Mouse (Mus musculus): Measurements from ENCODE around the gene Dusp22. TPM values are rescaled to one million over a fixed set of nuclear protein-coding genes. Genes with fewer than 3 reads are reported as not detected.

The Dusp22 gene
- polyA plus RNA-seq, 2 experiments from 2014 or later: 4.5 to 5.0 TPM

DNA sequence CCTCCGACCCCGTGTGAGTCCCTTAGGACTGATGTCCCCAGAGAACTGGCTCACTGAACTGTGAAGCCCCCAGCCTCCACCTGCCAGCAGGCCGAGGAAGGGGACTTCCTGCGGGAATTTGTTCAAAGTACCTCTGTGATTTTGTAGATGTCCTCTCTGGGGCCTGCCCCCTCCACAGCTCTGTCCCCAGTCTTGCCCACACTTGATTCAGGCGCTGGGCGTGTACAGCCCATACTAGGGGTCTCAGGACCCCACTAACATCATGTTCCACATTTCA is 91.4 kb downstream of the Dusp22 start:
- no peak for ATAC-seq

DNA sequence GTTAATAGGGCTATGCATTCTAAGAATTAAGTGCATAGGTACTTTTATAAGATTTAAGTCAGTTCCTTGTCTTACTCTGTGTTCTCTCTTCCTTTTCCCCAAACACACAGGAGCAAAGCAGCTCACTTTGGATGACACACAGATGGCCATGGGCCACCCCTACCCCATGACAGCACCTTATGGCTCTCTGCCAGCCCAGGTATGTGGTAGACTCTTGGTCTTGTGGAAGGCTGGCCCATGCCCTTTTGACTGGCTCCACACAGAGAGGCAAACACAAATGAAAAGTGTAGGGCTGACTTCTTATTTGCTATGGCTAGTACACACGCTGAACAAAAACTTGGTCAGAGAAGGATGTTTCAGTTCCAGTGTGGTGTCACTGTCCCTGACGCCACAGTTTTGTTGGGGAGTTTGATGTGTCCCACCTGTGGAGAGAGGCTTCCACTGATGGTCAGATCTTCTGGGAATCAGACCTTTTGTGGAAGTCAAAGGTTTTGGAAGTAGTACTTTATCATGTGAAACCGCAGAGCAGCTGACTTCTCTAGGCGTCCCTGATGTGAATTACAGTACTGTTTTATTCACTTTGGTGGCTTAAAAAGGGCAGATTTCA is 92.9 kb downstream of the Dusp22 start:
- no peak for ATAC-seq

DNA sequence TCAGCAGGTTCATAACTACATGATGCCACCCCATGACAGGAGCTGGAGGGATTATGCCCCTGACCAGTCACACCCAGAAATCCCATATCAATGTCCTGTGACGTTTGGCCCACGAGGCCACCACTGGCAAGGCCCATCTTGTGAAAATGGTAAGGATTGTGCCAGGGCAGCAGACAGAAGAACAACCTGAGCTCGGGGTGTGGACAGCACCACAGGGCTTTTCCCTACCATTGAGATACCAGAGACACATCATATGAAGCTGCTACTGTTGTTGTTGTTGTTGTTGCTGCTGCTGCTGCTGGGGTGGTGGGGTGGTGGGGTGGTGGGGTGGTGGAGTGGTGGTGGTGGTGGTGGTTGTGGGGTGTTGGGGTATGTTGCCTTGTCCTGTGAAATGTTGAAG is 93.6 kb downstream of the Dusp22 start:
- no peak for ATAC-seq

DNA sequence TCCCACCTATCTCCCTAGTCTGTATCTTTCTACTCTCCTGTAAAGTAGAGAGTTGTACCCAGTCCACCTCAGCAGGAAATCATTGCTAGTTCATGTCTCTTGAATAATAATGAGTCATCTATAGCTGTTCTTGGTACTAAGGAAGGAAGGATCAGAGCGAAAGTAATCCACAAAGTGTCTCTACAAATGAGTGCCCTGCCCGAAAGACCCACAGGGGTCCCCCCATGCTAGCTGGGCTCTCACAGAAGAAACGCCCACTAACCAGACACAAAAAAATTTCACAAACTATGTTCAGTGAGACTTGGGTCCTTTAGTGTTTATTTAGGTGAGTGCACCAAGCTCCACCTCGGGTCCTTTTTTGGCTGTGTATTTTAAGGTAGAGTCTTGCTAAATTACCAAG is 94.3 kb downstream of the Dusp22 start:
- peak; percentile 11 for ATAC-seq

DNA sequence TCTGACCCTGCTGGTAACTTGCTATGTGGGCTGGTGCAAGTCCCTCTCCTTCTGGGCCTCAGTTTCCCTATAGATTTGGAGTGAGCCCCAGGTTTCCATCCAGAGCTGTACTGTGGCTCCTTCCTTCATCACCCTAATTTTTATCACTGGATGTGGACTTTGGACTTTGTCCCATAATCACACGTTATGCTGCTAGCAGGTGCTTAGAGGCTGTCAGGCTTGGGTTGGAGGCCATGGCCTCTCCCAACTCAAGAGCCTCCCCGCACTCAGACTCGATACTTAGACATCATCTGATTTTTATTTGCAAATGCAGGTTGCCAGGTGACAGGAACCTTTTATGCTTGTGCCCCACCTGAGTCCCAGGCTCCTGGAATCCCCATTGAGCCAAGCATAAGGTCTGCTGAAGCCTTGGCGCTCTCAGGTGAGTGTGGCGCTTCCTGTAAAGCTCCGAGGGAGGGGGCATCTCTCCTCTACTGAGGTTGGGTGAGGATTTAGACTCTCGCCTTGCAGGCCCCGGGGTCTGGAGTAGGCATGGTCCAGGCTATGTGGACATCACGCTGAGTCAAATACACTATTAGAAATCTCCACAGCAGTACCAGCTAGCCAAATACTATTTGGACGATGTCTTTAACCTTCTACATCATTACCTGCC is 95.2 kb downstream of the Dusp22 start:
- ATAC-seq: no peak

DNA sequence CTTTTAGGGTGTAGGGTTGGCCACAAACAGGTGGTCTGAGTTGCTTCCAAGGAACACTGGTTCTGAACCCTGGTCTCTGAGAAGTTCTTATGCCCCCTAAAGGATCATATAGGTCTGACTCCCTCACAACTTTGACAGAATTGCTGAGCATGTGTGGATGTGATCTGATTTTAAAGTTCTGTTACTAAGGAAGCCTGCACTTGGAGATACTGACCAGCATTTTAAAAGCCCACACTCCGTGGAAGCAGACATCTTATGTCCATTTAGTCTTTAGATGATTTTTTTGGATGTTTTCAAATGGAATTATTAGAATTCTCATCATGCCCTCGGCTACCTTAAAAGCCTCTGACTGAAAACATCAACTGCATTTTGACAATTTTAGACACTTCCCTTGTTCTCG is 95.8 kb downstream of the Dusp22 start:
- no peak for ATAC-seq

DNA sequence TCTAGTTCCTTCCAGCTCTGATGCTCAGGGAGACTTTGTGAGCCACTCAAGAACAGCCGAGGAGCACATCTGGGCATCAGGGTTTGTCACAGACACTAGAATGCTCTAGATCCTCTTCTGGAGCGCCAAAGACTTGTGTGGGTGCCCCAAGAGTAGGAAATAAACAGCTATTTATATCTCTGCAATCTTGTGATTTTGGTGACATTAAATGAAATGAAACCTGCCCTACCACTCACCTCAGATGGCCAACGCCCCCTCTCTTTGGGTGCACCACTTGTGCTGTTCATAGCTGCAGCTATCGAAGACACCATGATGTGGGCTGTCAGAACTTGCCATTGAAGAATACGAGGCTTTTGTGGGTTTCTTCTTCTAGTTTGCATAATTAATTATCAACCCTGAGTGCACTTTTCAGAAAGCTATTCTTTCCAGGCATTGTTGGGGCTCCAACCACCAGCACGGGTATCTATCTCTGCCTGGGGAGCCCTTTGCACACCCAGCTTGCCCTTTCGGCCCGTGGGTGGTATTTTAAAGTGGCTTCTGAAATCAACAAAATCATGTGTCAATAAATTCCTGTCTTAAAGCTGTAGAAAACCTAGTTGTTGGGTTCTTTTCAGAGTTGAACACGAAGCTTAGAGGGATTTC is 96.3 kb downstream of the Dusp22 start:
- ATAC-seq: no peak

DNA sequence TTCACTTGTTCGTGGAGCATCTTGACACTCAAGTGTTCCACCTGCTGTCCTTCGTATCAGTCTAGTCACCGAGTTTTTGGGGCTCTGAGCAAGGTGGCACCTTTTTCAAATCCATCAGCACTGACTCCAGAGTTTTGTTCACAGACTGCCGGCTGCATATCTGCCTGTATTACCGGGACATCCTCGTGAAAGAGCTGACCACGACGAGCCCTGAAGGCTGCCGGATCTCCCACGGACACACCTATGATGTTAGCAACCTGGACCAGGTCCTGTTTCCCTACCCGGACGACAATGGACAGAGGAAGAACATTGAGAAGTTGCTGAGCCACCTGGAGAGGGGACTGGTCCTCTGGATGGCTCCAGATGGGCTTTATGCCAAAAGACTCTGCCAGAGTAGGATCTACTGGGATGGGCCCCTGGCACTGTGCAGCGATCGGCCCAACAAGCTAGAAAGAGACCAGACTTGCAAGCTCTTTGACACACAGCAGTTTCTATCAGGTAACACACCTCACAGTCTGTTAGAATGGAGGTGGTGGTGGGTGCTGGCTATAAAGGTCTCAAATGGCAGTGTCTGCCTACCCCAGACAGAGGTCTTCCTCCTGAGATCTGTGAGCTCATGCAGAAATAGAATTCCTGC is 97.6 kb downstream of the Dusp22 start:
- ATAC-seq: no peak

DNA sequence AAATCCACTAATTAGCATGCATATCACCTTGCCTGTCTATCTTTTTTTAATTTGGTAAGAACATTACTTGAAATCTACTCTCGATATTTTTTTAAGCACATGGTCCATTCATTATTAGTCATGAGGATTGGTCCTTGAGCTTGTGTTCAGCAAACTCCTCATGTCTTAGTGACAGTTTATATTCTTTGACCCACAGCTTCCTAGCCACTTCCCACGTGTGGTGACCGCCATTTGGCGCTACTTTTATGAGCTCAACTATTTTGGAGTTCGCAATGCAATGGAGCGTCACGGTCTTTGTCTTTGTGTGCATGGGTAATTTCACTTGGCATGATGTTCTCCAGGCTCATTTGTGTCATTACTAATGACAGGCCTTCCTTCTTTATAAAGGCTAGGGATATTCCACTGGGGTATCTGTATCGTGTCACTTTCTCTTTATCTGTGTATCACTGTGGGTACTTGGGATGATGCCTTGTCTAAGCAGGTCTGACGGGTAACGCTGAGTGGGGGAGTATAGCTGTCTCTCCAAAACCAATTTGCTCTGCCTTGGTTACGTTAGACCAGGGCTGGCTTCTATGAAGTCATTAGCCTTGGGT is 99.1 kb downstream of the Dusp22 start:
- ATAC-seq: no peak

DNA sequence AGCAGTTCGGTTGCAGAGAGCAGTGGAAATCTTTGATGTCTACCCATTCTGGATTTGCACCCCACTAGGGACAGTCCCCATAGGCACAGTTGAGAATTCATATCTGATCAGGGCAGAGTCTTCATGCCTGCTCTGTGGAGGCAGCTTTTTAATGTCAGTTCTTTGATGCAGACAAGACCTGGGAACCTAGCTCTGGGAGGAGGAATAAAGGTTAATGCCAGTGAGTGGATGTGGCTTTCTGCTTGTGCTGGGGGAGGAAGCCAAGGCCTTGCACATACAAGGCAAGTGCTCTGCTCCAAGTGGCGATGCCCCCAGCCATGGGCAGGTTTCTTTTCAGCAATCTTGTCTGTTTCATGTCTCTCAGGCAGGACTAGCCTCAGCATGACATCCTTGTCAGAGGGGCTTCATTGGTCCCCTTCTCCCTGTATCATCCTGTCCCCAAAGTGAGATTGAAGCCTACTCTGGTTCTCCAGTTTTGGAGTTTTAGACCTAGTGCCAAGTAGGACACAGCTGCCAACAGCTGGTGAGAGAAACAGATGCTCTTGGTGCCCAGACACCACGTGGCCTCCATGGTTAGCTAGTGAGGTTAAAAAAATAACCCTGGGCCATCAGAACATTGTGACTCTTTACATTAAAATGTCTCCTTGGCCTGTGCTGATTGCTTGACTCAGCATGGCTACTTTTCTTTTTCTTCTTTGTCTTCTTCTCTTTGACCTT is 100.7 kb downstream of the Dusp22 start:
- peak; percentile 87 for ATAC-seq

Other genes starting within 250 kb of the Dusp22 start
- gene Uqcrfs1, start 114.6 kb upstream of the Dusp22 start, polyA plus RNA-seq (2017; shearing (Covaris generic)): 100 to 1,000 TPM; 140 to 147 TPM
- 10 to 100 TPM; 23.8 to 26.4 TPM for gene Irf4, start 89.2 kb downstream of the Dusp22 start, polyA plus RNA-seq (2017; shearing (Covaris generic))

All from activated CD4-positive, CD25-positive, alpha-beta regulatory T cell, adult 4 months (primary cell).